12 mouse cellular contexts compared by ENCODE assay signal in genomic region chr17:28280423-28280800, GRCm38 (mm10). TPM values are rescaled to one million over a fixed set of nuclear protein-coding genes. Genes with fewer than 3 reads are reported as not detected.
A peak's percentile ranks its signal among the peaks of the same experiment; 100 is the strongest.
DNase-seq lines count a peak whose midpoint lies in the region; ATAC-seq and TF ChIP-seq lines count a peak whose summit lies in the region.
"Had no signal": no experiment of that assay in that cellular context is flagged by ENCODE, and none has a peak within 500 bp of the region (broad histone marks: within the 10 kb centered on the region; RNA-seq: fewer than 3 reads in every experiment).

No protein-coding gene starts in this region.

- DNase-seq in forebrain, embryonic 10.5 days (ENCODE audit: extremely low spot score, low spot score): no peak
- no peak for DNase-seq in kidney, adult 2 months
- DNase-seq in kidney, adult 8-10 months: no peak
- peak; percentile 32 for DNase-seq in retina, postnatal 1 day
- DNase-seq in retina, embryonic 14.5 days (ENCODE audit: low spot score): no peak
- no peak for DNase-seq in testis, postnatal 14 days (ENCODE audit: low spot score)
- no peak for DNase-seq in ovary, postnatal 36 days (ENCODE audit: low spot score)
- DNase-seq: cerebellum, adult 9-10 months had no signal

- no peak for TF ChIP-seq POLR2A in kidney, adult 2 months (IDR thresholded peaks at IDR 0.05; ENCODE audit: low read depth, low read length)

- peak overlapping the region; percentile 62; the same call in 1 of the 2 replicates for H3K27ac ChIP-seq in forebrain, embryonic 10.5 days
- no peak overlapping the region for H3K27ac ChIP-seq in forebrain, embryonic 16.5 days (ENCODE audit: low read length)
- no peak overlapping the region for H3K27ac ChIP-seq in kidney, adult 2 months (ENCODE audit: insufficient read depth, low read depth, low read length)

- no peak for TF ChIP-seq CTCF in kidney, adult 2 months (conservative IDR thresholded peaks at IDR 0.05; ENCODE audit: insufficient read depth, insufficient read length, low read depth, low read length)

- no peaks in the 10 kb centered on the region for H3K36me3 ChIP-seq in forebrain, embryonic 10.5 days (replicated peaks)
- H3K36me3 ChIP-seq in forebrain, embryonic 16.5 days (ENCODE audit: control insufficient read depth, insufficient read depth): no peaks in the 10 kb centered on the region
- no peaks in the 10 kb centered on the region for H3K36me3 ChIP-seq in kidney, adult 2 months (ENCODE audit: control insufficient read depth, insufficient read depth, low read length)
- H3K36me3 ChIP-seq: embryonic facial prominence, embryonic 15.5 days; limb, embryonic 15.5 days had no signal

- WGBS in forebrain, embryonic 10.5 days: 76% methylated on average over 7 of the region's 7 CpGs
- WGBS in forebrain, embryonic 16.5 days: 78% methylated on average over 7 of the region's 7 CpGs
- 46% methylated on average over 7 of the region's 7 CpGs for WGBS in kidney, adult 2 months

- H3K4me1 ChIP-seq in forebrain, embryonic 10.5 days: peaks cover 32% of the 10 kb centered on the region
- H3K4me1 ChIP-seq in forebrain, embryonic 16.5 days (replicated peaks; ENCODE audit: control insufficient read depth, insufficient read depth, low read length): no peaks in the 10 kb centered on the region
- H3K4me1 ChIP-seq in kidney, adult 2 months (ENCODE audit: control insufficient read depth, insufficient read depth, low read length): peaks cover 42% of the 10 kb centered on the region

- no peak overlapping the region for H3K9ac ChIP-seq in forebrain, embryonic 16.5 days (replicated peaks; ENCODE audit: low read depth, low read length)
- H3K9ac ChIP-seq: embryonic facial prominence, embryonic 15.5 days; limb, embryonic 15.5 days had no signal

- no peak overlapping the region for H3K4me2 ChIP-seq in forebrain, embryonic 16.5 days (ENCODE audit: low read length)
- H3K4me2 ChIP-seq: embryonic facial prominence, embryonic 15.5 days; limb, embryonic 15.5 days; midbrain, embryonic 11.5 days had no signal

- no peak overlapping the region for H3K4me3 ChIP-seq in forebrain, embryonic 10.5 days
- no peak overlapping the region for H3K4me3 ChIP-seq in forebrain, embryonic 16.5 days (replicated peaks; ENCODE audit: low read length)
- peak overlapping the region; percentile 3; the same call in 1 of the 2 replicates for H3K4me3 ChIP-seq in kidney, adult 2 months (ENCODE audit: insufficient read depth, low read depth, low read length)
- H3K4me3 ChIP-seq: embryonic facial prominence, embryonic 15.5 days; limb, embryonic 15.5 days had no signal

- no peaks in the 10 kb centered on the region for H3K9me3 ChIP-seq in forebrain, embryonic 10.5 days
- H3K9me3 ChIP-seq in forebrain, embryonic 16.5 days (ENCODE audit: control insufficient read depth, low read length): no peaks in the 10 kb centered on the region
- H3K9me3 ChIP-seq: embryonic facial prominence, embryonic 15.5 days; limb, embryonic 15.5 days had no signal

- no peaks in the 10 kb centered on the region for H3K27me3 ChIP-seq in forebrain, embryonic 10.5 days (ENCODE audit: poor library complexity, severe bottlenecking)
- no peaks in the 10 kb centered on the region for H3K27me3 ChIP-seq in forebrain, embryonic 16.5 days (replicated peaks; ENCODE audit: control insufficient read depth, insufficient read depth, low read length)
- H3K27me3 ChIP-seq in kidney, adult 2 months (replicated peaks; ENCODE audit: control insufficient read depth, insufficient read depth, low read length): no peaks in the 10 kb centered on the region
- H3K27me3 ChIP-seq: embryonic facial prominence, embryonic 15.5 days; limb, embryonic 15.5 days had no signal

- ATAC-seq in forebrain, embryonic 16.5 days: no peak

RNA-seq across cellular contexts. Expression of gene Fance, which starts 32.9 kb away (rescaled TPM):
- polyA plus RNA-seq in forebrain, embryonic 10.5 days (2016; fragmentation: Nextera tagmentation; extraction: Ambion mirVana): 31.6 and 32.5 TPM in 2 replicates
- 20.9 and 25.0 TPM in 2 replicates for polyA plus RNA-seq in forebrain, embryonic 16.5 days (2015; fragmentation: Nextera tagmentation; extraction: Ambion mirVana)
- polyA plus RNA-seq in kidney, adult 2 months (2012; rRNA removed): 11.4 and 12.1 TPM in 2 replicates

RNA-seq across cellular contexts. Expression of gene Rpl10a, which starts 47.9 kb away (rescaled TPM):
- 511 and 540 TPM in 2 replicates for polyA plus RNA-seq in forebrain, embryonic 10.5 days (2016; fragmentation: Nextera tagmentation; extraction: Ambion mirVana)
- 354 and 367 TPM in 2 replicates for polyA plus RNA-seq in forebrain, embryonic 16.5 days (2015; fragmentation: Nextera tagmentation; extraction: Ambion mirVana)
- polyA plus RNA-seq in kidney, adult 2 months (2012; rRNA removed): 2,603 and 2,904 TPM in 2 replicates

RNA-seq across cellular contexts. Expression of gene Ppard, which starts 47.9 kb away (rescaled TPM):
- polyA plus RNA-seq in forebrain, embryonic 10.5 days (2016; fragmentation: Nextera tagmentation; extraction: Ambion mirVana): 1.3 and 1.4 TPM in 2 replicates
- polyA plus RNA-seq in forebrain, embryonic 16.5 days (2015; fragmentation: Nextera tagmentation; extraction: Ambion mirVana): 1.2 and 1.3 TPM in 2 replicates
- 27.5 and 28.0 TPM in 2 replicates for polyA plus RNA-seq in kidney, adult 2 months (2012; rRNA removed)

Comparison
In these comparisons a context has a peak if more than half of its experiments do, and no peak if none do; other contexts are left out.
1. RNA of gene Ppard, which starts 47.9 kb away (polyA plus RNA-seq): 27.5 to 28.0 TPM in kidney, adult 2 months; 1.3 to 1.4 TPM in forebrain, embryonic 10.5 days and 1.2 to 1.3 TPM in forebrain, embryonic 16.5 days; every median in the first group is over 10 times any median in the second.